In the genomic region with DNA sequence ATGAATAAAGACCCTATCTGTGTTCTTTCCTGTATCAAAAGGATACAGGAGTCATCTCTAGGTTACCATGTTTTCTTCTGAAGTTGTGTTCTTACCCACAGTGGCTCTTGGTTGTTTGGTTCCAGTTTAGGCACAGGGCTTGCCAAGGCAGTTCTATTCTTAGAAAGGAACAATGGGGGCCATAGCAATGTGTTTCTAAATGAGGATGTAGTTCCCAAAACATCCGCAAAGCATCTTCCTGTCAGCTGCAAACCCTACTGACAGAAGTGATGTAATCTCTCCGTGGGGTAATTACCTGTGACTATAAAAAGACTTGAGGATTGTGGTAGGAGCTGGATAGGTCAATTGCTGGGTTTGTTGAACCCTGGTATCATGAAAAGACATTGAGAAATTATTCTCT, we compare ENCODE assay signal across 9 mouse cellular contexts. TPM values are rescaled to one million over a fixed set of nuclear protein-coding genes. Genes with fewer than 3 reads are reported as not detected.
DNase-seq lines count a peak whose midpoint lies in the region; ATAC-seq and TF ChIP-seq lines count a peak whose summit lies in the region.
"Had no signal": no experiment of that assay in that cellular context is flagged by ENCODE, and none has a peak within 500 bp of the region (broad histone marks: within the 10 kb centered on the region; RNA-seq: fewer than 3 reads in every experiment).

No protein-coding gene starts in this region.

- peak overlapping the region; percentile 26; the same call in 1 of the 2 replicates for H3K27ac ChIP-seq in left cerebral cortex, adult 2 months
- H3K27ac ChIP-seq in bone marrow macrophage, adult 2 months (ENCODE audit: insufficient read depth, low read depth, low read length): peak overlapping the region; percentile 65
- peak overlapping the region; percentile 54 for H3K27ac ChIP-seq in heart, postnatal 0 days (ENCODE audit: low read depth)
- H3K27ac ChIP-seq: embryonic facial prominence, embryonic 13.5 days had no signal

- TF ChIP-seq POLR2A in bone marrow macrophage, adult 2 months (IDR thresholded peaks at IDR 0.05; ENCODE audit: borderline replicate concordance, low read depth, low read length): no peak

- no peak overlapping the region for H3K4me3 ChIP-seq in left cerebral cortex, adult 2 months
- H3K4me3 ChIP-seq in bone marrow macrophage, adult 2 months (ENCODE audit: insufficient read depth, low read length): no peak overlapping the region
- H3K4me3 ChIP-seq in heart, postnatal 0 days (ENCODE audit: low read depth, low read length): no peak overlapping the region
- H3K4me3 ChIP-seq: embryonic facial prominence, embryonic 13.5 days; megakaryocyte, embryonic 14.5 days had no signal

- H3K36me3 ChIP-seq in heart, postnatal 0 days (replicated peaks; ENCODE audit: control insufficient read depth, insufficient read depth, low read length): peaks cover 12% of the 10 kb centered on the region

- H3K9me3 ChIP-seq in heart, postnatal 0 days (replicated peaks; ENCODE audit: control insufficient read depth, low read length): no peaks in the 10 kb centered on the region
- H3K9me3 ChIP-seq: embryonic facial prominence, embryonic 13.5 days; megakaryocyte, embryonic 14.5 days had no signal

- no peak for DNase-seq in left cerebral cortex, adult 2 months (ENCODE audit: extremely low spot score in 1 of 2, low spot score in 2 of 2)
- no peak for DNase-seq in left cerebral cortex, postnatal 4 days
- DNase-seq in heart, postnatal 0 days (ENCODE audit: low spot score): peak; percentile 48
- peak; percentile 68 for DNase-seq in naive thymus-derived CD4-positive, alpha-beta T cell, adult 2 months (ENCODE audit: low read depth)
- no peak for DNase-seq in thymus, postnatal 25 days
- no peak for DNase-seq in cerebellum, postnatal 36 days

- TF ChIP-seq EP300 in heart, postnatal 0 days (IDR thresholded peaks at IDR 0.05; ENCODE audit: low read depth): peak; percentile 80

- H3K9ac ChIP-seq in heart, postnatal 0 days (replicated peaks; ENCODE audit: low read depth, low read length): no peak overlapping the region
- H3K9ac ChIP-seq: embryonic facial prominence, embryonic 13.5 days had no signal

- peak; percentile 81 for ATAC-seq in heart, postnatal 0 days (ENCODE audit: insufficient read depth, low read depth)

- WGBS in heart, postnatal 0 days: 8% methylated on average over 2 of the region's 2 CpGs

- peaks cover 67% of the 10 kb centered on the region for H3K4me1 ChIP-seq in bone marrow macrophage, adult 2 months (ENCODE audit: control insufficient read depth, insufficient read depth, low read length)
- H3K4me1 ChIP-seq in heart, postnatal 0 days (ENCODE audit: control insufficient read depth, insufficient read depth): peaks cover 55% of the 10 kb centered on the region

- TF ChIP-seq CTCF in left cerebral cortex, adult 2 months (IDR thresholded peaks at IDR 0.05): peak; percentile 34
- no peak for TF ChIP-seq CTCF in bone marrow macrophage, adult 2 months (IDR thresholded peaks at IDR 0.05; ENCODE audit: low read depth, low read length)
- no peak for TF ChIP-seq CTCF in heart, postnatal 0 days (IDR thresholded peaks at IDR 0.05; ENCODE audit: low read depth)

- intact Hi-C loops in left cerebral cortex, adult 2 months (cut with DNase I): no loop called here
- intact Hi-C loops in left cerebral cortex, postnatal 4 days (cut with DNase I): no loop called here

- H3K4me2 ChIP-seq in heart, postnatal 0 days (ENCODE audit: low read depth, low read length): no peak overlapping the region
- H3K4me2 ChIP-seq: embryonic facial prominence, embryonic 13.5 days had no signal

- H3K27me3 ChIP-seq in heart, postnatal 0 days (ENCODE audit: control insufficient read depth, insufficient read depth, low read length): no peaks in the 10 kb centered on the region
- H3K27me3 ChIP-seq: embryonic facial prominence, embryonic 13.5 days; megakaryocyte, embryonic 14.5 days had no signal

RNA-seq across cellular contexts. Expression of a gene that starts 43.2 kb away (rescaled TPM):
- 10 to 100 TPM; 37.0 TPM for total RNA-seq in left cerebral cortex, adult 2 months (2021)
- 10 to 100 TPM; 19.6 to 21.4 TPM for total RNA-seq in left cerebral cortex, postnatal 4 days (2021)
- 144 and 157 TPM in 2 replicates for polyA plus RNA-seq in bone marrow macrophage, adult 2 months (2012; ENCODE audit: insufficient read depth, insufficient read length, missing spikeins)
- 50.2 and 50.6 TPM in 2 replicates for total RNA-seq in heart, postnatal 0 days (2014; rRNA removed; ENCODE audit: low replicate concordance)
- polyA plus RNA-seq in heart, postnatal 0 days (2015; fragmentation: Nextera tagmentation; extraction: Ambion mirVana): 15.1 and 15.4 TPM in 2 replicates

Comparison
In these comparisons a context has a peak if more than half of its experiments do, and no peak if none do; other contexts are left out.
1. DNase-seq: peak in heart, postnatal 0 days (single experiment) and naive thymus-derived CD4-positive, alpha-beta T cell, adult 2 months (single experiment); none in left cerebral cortex, adult 2 months (0 of 2), left cerebral cortex, postnatal 4 days (single experiment), thymus, postnatal 25 days (single experiment) and cerebellum, postnatal 36 days (0 of 2).
2. Peak in every context shown above with its lines, with median percentiles within 50 percentile points of each other: H3K27ac ChIP-seq.